Mouse (Mus musculus) cerebellum, adult 2 months (tissue): ENCODE data around the gene Rnf157.

Experiments
- CTCF ChIP-seq: fragments of 200-500 bp; IDR thresholded peaks from 2 replicates; pipeline ENCODE4 v1.5.1; 2011; ENCODE audit warnings: low read depth, mild to moderate bottlenecking, control low read depth, low read length, moderate library complexity, borderline replicate concordance; ENCODE audit not compliant: insufficient read depth
- POLR2A ChIP-seq: fragments of 200-500 bp; IDR thresholded peaks from 2 replicates; pipeline ENCODE4 v1.6.1; 2011; ENCODE audit warnings: low read length, control low read depth, borderline replicate concordance; ENCODE audit not compliant: insufficient read depth

- TF ChIP-seq CTCF (no peak), POLR2A (no peak)
Observed at GRCm38 (mm10) chr11:116435992-116436724, 23.3 kb upstream of the Rnf157 start.
